ENCODE assay signal across 12 mouse cellular contexts in genomic region chr19:57436586-57437021, GRCm38 (mm10). TPM values are rescaled to one million over a fixed set of nuclear protein-coding genes. Genes with fewer than 3 reads are reported as not detected.
A peak's percentile ranks its signal among the peaks of the same experiment; 100 is the strongest.
DNase-seq lines count a peak whose midpoint lies in the region; ATAC-seq lines count a peak whose summit lies in the region.
"Had no signal": no experiment of that assay in that cellular context is flagged by ENCODE, and none has a peak within 500 bp of the region (broad histone marks: within the 10 kb centered on the region; RNA-seq: fewer than 3 reads in every experiment).

No protein-coding gene starts in this region.

- peak; percentile 62 for DNase-seq in embryonic facial prominence, embryonic 14.5 days (ENCODE audit: low spot score)
- DNase-seq in embryonic facial prominence, embryonic 10.5 days (ENCODE audit: low spot score), result no peak
- DNase-seq in urinary bladder, postnatal 14 days (ENCODE audit: low spot score), result peak; percentile 49
- DNase-seq in urinary bladder, adult 2 months (ENCODE audit: low spot score), result no peak
- peak; percentile 48 to 52 for DNase-seq in kidney, postnatal 25 days
- DNase-seq in layer of hippocampus, postnatal 10 days (ENCODE audit: low spot score in 2 of 2), result no peak
- DNase-seq in retina, embryonic 14.5 days (ENCODE audit: low spot score), result no peak
- DNase-seq: right cerebral cortex, postnatal 25 days; thymus, postnatal 36 days had no signal

- no peak overlapping the region for H3K9ac ChIP-seq in embryonic facial prominence, embryonic 14.5 days (ENCODE audit: low read depth, low read length)
- H3K9ac ChIP-seq: forebrain, embryonic 12.5 days had no signal

- H3K9me3 ChIP-seq in embryonic facial prominence, embryonic 14.5 days (ENCODE audit: control insufficient read depth, low read length), result no peaks in the 10 kb centered on the region
- H3K9me3 ChIP-seq in embryonic facial prominence, embryonic 10.5 days, result no peaks in the 10 kb centered on the region
- H3K9me3 ChIP-seq: forebrain, embryonic 12.5 days had no signal

- peaks cover 10% of the 10 kb centered on the region; the same call in 1 of the 2 replicates for H3K4me1 ChIP-seq in embryonic facial prominence, embryonic 14.5 days (ENCODE audit: control insufficient read depth, insufficient read depth, low read length)
- 0 out of 2 replicates have a peak, but pooled peaks cover 2% of the 10 kb centered on the region for H3K4me1 ChIP-seq in embryonic facial prominence, embryonic 10.5 days
- H3K4me1 ChIP-seq: forebrain, embryonic 12.5 days had no signal

- no peak for ATAC-seq in embryonic facial prominence, embryonic 14.5 days (ENCODE audit: low read depth)
- no peak for ATAC-seq in megakaryocyte-erythroid progenitor cell, adult 5-6 weeks (replicated peaks; ENCODE audit: low FRiP score, low TSS enrichment, poor library complexity, severe bottlenecking)

- no peak overlapping the region for H3K4me2 ChIP-seq in embryonic facial prominence, embryonic 14.5 days (ENCODE audit: low read depth, low read length)
- H3K4me2 ChIP-seq: forebrain, embryonic 12.5 days had no signal

- H3K4me3 ChIP-seq in embryonic facial prominence, embryonic 14.5 days (ENCODE audit: low read depth, low read length), result no peak overlapping the region
- H3K4me3 ChIP-seq in embryonic facial prominence, embryonic 10.5 days, result no peak overlapping the region
- H3K4me3 ChIP-seq: forebrain, embryonic 12.5 days; heart, adult 2 months had no signal

- no peaks in the 10 kb centered on the region for H3K27me3 ChIP-seq in embryonic facial prominence, embryonic 14.5 days (replicated peaks; ENCODE audit: control insufficient read depth, insufficient read depth, low read length)
- H3K27me3 ChIP-seq in embryonic facial prominence, embryonic 10.5 days (replicated peaks; ENCODE audit: low read depth, poor library complexity, severe bottlenecking), result no peaks in the 10 kb centered on the region
- H3K27me3 ChIP-seq: forebrain, embryonic 12.5 days had no signal

- H3K27ac ChIP-seq in embryonic facial prominence, embryonic 14.5 days (replicated peaks; ENCODE audit: low read depth, low read length), result no peak overlapping the region
- no peak overlapping the region for H3K27ac ChIP-seq in embryonic facial prominence, embryonic 10.5 days (replicated peaks)
- H3K27ac ChIP-seq: forebrain, embryonic 12.5 days; heart, adult 2 months had no signal

- 51% methylated on average over 10 of the region's 10 CpGs for WGBS in embryonic facial prominence, embryonic 14.5 days
- WGBS in embryonic facial prominence, embryonic 10.5 days, result 84% methylated on average over 10 of the region's 10 CpGs

- no peaks in the 10 kb centered on the region for H3K36me3 ChIP-seq in embryonic facial prominence, embryonic 14.5 days (ENCODE audit: control insufficient read depth, insufficient read depth, low read length)
- no peaks in the 10 kb centered on the region for H3K36me3 ChIP-seq in embryonic facial prominence, embryonic 10.5 days (replicated peaks)
- H3K36me3 ChIP-seq: forebrain, embryonic 12.5 days had no signal

RNA-seq across cellular contexts. Expression of gene Trub1, which starts 16.1 kb away (rescaled TPM):
- 19.8 and 22.6 TPM in 2 replicates for polyA plus RNA-seq in embryonic facial prominence, embryonic 14.5 days (2014; fragmentation: Nextera tagmentation; extraction: Ambion mirVana)
- polyA plus RNA-seq in embryonic facial prominence, embryonic 10.5 days (2016; fragmentation: Nextera tagmentation; extraction: Ambion mirVana), result 21.7 and 25.6 TPM in 2 replicates
- polyA plus RNA-seq in urinary bladder, adult 2 months (2012; rRNA removed), result 14.1 and 16.6 TPM in 2 replicates
- total RNA-seq in layer of hippocampus, postnatal 10 days (2021), result 10 to 100 TPM; 17.3 to 19.7 TPM
- total RNA-seq in megakaryocyte-erythroid progenitor cell, adult 5-6 weeks (2014; fragmentation: Nextera tagmentation), result 20.4 and 21.1 TPM in 2 replicates
- total RNA-seq in megakaryocyte-erythroid progenitor cell, adult 5-6 weeks (2017), result 30.9 and 41.8 TPM in 2 replicates

Comparison
In these comparisons a context has a peak if more than half of its experiments do, and no peak if none do; other contexts are left out.
1. DNase-seq: peak in embryonic facial prominence, embryonic 14.5 days (single experiment), urinary bladder, postnatal 14 days (single experiment) and kidney, postnatal 25 days (2 of 2); none in embryonic facial prominence, embryonic 10.5 days (single experiment), urinary bladder, adult 2 months (single experiment), layer of hippocampus, postnatal 10 days (0 of 2) and retina, embryonic 14.5 days (single experiment).